Mouse (Mus musculus): ENCODE measurements around the gene Syn3.
"Not testable (repeated sequence)": the region's sequence is repeated elsewhere in the genome, so short reads cannot be mapped to it uniquely, and the experiment has no call there.

Gene Syn3

DNA sequence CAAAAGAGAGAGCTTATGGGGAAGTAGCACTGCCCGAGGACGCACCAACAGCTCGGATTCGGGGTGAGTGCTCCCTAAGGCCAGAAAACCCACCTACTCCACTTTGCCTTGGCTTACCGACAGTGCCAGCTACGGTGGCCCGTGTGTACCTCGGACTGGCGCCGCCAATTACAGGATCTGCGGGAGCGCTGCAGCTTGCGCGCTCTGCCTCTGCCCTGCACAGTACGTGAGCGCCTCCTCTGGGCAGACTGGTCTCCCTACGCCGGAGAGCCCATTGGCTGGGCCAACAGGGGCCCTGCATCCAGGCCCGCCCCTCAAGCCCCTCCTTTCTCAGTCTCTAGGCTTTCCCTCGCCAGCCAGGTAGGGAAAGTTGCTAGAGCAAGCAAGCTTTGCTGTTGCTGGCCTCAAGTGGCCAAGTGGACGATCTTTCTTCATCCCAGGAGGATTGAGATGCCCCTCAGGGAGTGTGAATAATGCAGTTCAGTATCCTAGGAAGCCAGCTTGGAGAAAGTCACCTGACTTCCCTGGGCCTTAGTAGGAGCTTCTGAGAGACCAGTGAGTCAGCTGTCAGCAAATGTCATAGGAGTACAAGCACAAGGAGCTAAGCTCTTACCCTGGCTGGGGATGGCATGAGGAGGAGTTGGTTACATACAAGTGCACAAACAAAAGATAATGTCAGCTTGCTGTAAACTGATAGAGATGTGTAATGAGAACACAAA is at the start of gene Syn3:
Syn3 (minus strand) TSS at position 224 of the 719 bp plus-strand sequence.
- DNase-seq (ENCODE audit: low spot score in 2 of 2): peak; percentile 85 to 94

DNA sequence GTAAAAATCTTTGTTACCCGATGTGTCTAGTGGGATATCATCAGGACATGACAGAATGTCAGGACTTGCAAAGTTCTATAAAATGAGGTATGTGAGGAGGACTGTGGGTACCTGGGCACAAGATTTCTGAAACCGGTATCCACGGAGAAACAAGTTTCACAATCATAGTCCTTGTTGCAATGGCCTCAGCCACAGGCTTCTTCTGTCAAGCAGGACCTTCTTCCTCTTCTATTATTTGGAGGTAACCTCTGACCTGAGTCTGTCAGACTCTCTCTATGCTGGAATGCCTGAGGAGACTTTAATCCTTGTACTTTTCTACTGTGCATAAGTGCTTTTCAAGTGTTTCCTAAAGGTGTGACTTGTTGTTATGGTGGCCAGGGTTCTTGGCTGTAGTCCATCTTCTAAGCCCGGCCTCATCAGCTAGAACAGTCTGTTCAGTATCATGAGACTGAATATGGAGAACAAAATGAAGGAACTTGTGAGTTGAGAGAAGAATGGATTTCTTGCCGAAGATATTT is 27.7 kb upstream of the Syn3 start:
- DNase-seq (ENCODE audit: low spot score in 2 of 2): not testable (repeated sequence)

DNA sequence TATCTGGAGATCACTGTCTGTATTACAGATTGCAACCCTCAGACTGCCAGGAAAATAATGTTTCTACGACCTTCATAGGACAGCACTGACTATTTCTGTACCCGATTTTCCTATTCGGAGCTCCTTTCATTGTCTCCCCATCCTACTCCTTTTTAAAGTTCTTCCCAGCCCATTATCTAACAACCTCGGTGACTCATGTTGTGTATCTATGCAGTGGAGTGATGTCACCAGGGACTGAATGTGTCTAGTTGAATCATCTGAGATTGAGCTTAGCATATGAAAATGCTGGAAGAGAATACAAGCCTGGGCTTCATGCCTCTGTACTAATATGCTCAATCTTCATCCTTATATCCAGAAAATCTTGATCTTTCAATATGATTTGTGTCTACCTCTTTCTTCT is 15.1 kb upstream of the Syn3 start:
- no peak for DNase-seq (ENCODE audit: low spot score in 2 of 2)

DNA sequence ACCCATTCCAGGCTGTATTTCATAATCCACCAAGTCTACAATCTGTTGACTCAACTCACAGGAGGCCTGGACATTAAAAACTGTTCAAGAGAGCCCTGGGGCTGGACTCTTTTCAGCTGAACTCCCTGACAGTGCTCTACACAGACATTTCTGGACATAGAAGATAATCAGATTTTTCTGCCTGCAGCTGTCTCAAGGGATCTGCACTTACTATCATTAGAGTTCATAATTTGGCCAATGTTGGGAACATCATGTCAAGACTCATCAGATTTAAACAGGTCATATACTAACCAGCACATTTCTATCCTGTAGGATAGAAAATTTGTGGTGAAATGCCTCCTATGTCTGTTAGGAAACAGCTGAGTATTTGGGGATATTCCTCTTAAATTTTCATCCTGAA is 12.2 kb upstream of the Syn3 start:
- DNase-seq (ENCODE audit: low spot score in 2 of 2): no peak

DNA sequence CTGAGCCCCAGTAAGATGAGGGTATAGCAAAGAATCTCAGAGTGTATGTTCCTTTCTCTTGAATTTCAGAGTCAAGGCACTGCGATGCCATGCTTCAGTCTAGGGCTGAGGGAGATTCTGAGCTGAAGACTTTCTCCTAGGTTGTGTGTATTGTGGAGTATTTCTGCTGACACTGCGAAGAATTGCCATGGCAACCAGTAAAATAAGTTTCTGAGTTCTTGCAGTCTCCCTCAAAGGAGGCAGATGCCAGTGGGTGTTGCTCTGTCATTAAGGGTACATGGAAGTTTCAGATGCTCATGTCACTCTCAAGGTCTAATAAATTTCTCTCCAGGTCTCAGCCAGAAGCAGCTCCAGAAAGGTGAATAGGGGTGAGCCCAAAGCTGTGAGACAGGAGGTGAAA is 3.4 kb upstream of the Syn3 start:
- no peak for DNase-seq (ENCODE audit: low spot score in 2 of 2)

DNA sequence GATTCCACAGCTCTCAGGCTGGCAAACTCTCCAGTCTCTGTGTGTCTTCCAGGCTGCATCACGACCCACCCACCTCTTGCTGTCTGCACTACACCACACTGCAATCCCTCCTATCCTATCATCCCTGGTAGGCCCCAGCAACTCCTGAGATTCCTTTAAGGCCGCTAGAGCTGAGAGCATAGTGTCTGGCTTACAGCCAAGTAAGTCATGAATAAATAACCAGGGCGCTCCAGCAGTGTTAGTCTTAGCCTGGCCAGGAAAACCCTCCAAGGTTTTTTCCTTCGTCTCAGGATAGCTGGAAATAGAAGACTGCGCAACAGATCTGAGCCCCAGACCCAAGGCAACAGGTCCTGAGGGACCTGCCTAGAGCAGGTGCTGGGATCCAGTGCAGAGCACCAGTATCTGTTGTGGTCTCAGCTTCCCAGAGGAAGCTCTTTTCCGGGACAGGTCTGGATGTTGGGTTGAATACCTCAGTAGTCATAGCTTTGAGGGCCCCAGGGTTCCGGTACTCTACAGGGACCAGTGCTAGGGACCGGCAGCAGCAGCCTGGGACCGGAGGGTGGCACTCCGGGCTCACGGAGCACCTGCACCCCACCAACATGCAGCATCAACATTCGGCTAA is 534 bp downstream of the Syn3 start:
- peak in 1 of 2 experiments; percentile 18 for DNase-seq (ENCODE audit: low spot score in 2 of 2)

DNA sequence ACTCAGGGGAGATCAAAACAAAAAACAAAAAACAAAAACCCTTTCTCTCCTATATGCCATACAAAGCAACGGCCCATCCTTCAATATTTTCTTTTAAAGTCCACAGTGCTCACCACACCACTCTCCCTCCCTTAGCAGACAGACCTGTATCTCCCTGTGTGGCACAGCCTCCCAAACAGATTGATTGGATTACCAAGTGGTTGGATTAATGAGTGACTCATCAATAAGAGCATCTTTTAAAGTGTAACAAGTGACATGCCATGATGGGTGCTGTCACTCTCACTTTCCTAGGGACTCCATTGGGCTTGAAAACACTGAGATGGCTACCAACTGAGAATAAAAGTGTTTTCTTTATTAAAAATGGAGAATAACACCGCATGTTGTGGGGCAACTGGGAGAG is 2.8 kb downstream of the Syn3 start:
- DNase-seq (ENCODE audit: low spot score in 2 of 2): no peak

DNA sequence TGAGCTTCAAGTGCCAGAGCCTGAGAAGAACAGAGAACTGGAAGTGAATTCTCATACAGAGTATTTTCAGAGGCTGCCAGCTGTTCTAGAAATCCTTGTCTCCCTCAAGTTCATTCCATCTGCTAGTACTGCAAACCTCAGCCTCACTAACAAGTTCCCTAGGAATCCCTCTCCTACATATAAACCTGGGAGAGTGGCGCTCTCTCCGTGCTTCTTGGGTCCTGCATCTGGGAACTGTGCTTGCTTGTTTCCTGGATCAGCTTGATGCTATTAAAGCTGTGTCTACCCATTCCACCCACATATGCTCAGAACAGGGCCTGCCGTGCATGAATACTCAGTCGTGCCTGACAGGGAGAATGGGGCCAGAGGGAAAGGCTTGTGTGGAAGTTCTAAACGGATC is 5.6 kb downstream of the Syn3 start:
- DNase-seq (ENCODE audit: low spot score in 2 of 2): no peak

DNA sequence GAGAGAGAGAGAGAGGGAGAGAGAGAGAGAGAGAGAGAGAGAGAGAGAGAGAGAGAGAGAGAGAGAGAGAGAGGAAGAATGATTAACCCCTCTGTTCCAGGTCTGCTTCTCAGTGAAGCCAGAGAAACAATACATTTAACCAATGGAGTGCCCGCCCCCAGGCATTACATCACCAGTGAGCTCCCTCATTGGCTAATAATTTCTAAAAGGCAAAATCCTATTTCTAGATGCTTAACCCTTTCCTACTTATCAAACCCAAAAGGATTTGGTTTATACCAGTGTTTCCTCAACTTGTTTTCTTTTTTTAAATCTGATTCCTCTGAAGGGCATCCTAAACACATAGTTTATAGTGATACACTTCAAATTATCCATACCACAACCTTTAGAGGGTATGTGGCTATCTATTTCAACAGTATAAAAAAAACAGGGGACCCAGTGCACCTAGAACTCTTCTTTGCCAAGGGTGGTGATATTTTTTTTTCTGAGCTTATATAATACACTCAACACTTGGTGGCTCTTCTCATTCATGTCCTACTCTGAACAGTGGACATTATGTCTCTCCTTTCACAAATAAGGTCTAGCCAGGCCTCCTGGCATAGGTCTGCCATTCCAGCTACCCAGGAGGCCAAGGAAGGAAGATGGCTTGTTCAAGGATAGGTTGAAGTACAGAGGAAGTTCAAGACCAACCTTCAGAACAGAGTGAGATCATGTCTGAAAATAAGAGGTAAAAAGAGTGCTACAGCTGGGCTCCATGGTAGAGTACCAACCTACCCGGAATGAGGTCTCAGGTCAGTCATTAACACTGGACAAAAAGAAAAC is 6.4 kb downstream of the Syn3 start:
- peak in 1 of 2 experiments; percentile 57 for DNase-seq (ENCODE audit: low spot score in 2 of 2)

DNA sequence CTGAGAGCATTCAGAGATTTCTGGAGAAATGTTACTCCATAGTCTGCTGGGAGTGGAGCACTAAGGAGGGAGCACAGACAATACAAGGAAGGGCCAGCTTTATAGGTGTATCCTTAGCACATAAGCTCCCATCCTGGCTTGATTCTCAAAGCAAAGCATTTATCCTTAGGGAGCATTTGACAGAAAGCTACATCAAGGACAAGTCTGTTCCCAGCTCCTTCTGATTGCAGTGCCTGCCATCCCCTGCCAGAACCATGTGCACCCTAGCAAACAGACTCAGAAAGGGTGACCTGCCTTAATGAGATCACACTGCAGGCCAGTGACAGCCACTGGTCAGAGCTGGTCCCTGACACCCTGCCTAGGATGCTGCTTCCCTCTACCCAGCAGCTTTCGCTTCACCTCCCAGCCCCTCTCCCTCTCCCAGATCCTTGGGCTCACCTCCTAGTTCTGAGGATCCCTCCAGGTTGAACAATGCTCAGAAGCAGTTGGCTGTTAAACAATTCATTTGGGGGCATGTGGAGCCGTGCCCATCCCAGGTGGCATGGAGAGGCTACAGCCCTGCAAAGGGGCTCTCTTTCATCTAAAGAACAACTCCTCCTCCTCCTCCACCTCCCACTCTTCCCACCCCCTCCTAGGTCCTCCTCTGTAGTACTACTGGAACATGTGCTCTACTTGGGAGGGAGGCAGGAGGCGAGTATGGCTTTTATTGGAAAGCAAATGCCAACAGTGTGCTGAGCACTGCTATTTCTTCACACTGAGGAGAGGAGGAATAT is 7.2 kb downstream of the Syn3 start:
- DNase-seq (ENCODE audit: low spot score in 2 of 2): peak in 1 of 2 experiments; percentile 28

DNA sequence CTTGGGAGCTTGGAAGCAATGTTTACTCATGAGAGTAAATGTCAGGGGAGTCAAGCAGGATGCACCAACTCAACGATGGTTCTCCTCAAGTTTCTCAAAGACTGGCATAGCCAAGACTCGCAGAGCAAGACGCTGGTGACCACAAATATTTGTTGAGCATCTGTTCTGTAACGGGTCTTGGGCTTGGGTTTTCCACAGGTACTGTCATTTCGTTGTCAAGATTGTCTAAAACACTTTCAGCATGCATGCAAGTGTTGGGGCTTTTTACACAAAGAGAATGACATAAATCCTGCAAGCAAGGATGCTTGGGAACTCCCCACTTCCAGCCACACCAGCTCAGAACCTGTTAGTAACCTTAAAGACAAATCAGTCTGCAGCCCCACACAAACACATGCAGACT is 10.2 kb downstream of the Syn3 start:
- DNase-seq (ENCODE audit: low spot score in 2 of 2): no peak

DNA sequence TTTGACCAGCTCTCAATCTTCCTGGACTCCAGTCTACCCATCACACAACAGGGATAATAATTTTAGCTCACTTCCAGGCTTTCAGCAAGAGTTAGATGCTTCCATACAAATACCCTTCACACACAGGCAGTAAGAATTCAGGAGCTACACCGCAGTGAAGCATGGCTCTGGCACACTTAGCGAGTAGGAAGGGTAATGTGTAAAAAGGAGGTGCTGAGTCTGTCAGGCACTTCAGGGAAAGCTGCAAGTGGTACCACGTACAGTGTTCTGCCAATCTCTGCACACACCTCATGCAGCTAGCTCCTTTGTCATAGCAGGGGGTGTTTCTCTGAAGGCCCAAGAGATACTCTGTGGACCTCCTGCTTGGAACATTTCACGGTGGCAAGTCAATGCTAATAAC is 12.7 kb downstream of the Syn3 start:
- no peak for DNase-seq (ENCODE audit: low spot score in 2 of 2)

DNA sequence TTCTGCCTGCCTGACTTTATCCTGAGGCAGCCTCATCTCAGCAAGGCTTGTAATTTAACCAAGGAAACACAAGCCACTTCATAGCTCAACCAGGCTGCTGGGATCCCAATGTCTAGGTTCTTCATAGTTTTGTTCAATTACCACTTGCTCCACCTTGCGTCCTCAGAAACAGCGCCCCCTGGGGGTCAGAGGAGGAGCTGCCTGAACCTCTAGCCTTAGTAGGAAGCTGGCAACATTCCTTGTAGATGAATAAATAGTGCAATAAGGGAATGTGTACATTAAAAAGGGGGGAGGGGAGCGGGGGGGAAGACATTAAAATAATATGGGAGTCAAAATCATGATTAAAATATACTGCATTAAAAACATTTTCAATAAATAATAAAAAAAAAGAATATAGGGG is 14.7 kb downstream of the Syn3 start:
- peak in 1 of 2 experiments; percentile 34 for DNase-seq (ENCODE audit: low spot score in 2 of 2)

DNA sequence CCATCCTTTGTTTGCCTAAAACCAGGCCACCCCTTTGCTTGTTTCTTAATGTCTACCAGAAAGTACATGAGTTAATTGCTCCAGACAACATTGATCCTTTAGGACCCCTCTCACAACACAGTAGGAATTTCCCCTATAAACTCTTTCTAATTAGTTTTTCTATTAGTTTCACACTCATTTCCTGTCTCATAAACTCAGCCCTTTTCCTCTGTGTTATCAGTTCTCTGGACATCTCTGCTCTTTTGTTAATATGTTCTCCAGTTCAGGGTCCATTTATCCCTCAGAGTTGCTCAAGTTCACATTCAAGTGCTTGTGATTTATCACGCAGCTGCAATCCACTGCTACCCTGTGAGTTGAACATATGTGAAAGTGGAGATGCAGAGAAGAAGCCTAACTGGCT is 16.2 kb downstream of the Syn3 start:
- no peak for DNase-seq (ENCODE audit: low spot score in 2 of 2)

DNA sequence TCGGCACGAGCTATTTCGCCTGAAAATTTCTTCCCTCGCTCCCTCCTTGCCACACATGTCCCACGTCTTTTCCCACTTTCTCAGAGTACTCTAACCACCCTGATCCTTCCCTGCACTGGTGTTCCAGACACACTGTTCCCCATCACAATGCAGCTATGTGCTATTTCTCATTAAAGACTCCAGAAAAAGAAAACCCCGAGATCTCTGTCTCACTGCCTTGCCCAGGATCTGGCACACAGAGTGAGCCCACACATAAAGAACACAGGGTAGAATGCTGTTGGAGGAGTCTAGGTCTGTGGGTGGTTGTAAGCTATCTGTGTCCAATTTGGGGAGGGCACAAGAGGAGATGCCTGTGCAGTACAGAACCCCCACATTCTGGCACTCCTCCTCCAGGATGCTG is 18.0 kb downstream of the Syn3 start:
- DNase-seq (ENCODE audit: low spot score in 2 of 2): no peak

DNA sequence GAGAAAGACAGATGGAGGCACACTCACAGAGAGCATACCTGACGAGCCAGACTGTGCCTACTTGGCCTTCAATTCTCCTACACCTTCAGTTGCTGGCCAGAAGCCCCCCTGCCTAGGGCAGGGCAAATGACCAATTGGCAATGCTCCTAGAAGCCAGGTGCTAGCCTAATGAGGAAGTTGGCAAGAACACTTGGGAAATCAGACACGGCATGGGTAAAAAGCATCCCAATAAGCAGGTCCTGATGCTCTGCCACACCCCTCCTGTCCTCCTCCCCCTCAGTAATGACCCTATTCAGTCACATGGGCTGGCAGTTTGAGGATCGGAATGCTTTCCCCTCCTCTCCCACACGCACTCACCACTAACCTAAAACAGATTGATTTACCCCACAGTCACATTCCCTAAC is 19.0 kb downstream of the Syn3 start:
- peak in 1 of 2 experiments; percentile 78 for DNase-seq (ENCODE audit: low spot score in 2 of 2)

DNA sequence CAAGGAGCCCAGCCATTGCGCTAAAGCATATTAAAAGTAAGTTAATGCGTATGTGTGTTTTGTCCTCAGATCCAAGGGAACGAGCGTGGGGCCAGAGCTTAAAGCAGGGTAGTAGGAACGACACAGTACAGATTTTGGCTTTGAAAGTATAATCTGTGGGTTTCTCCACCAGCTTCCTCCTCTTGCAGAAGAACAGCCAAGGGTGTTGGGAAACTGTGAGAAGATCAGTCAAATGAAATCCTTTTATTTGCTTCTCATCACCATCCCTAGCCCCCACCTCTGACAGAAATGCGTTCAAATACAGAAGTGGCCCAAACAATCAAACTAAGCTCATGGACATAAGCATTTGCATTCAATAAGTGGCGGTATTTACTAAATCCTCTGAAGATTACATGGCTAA is 22.0 kb downstream of the Syn3 start:
- DNase-seq (ENCODE audit: low spot score in 2 of 2): no peak

DNA sequence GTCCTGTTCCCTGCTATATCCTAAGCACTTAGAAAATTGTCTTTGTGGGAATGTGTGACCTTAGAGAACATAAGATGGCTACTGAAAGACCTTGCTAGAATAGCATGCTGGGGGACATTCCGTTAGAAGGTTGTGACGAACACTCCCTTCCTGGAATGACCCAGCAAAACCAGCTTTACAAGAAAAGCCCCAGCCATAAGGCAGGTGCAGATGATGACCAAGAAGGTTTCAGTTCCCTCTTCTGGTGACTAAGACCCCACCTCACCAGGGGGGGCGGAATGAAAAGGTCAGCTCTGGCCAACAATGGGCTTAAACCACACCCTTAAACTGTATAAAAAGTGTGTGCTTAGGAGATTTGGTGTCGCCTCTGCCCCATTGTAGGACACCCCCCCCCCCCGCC is 23.4 kb downstream of the Syn3 start:
- no peak for DNase-seq (ENCODE audit: low spot score in 2 of 2)

DNA sequence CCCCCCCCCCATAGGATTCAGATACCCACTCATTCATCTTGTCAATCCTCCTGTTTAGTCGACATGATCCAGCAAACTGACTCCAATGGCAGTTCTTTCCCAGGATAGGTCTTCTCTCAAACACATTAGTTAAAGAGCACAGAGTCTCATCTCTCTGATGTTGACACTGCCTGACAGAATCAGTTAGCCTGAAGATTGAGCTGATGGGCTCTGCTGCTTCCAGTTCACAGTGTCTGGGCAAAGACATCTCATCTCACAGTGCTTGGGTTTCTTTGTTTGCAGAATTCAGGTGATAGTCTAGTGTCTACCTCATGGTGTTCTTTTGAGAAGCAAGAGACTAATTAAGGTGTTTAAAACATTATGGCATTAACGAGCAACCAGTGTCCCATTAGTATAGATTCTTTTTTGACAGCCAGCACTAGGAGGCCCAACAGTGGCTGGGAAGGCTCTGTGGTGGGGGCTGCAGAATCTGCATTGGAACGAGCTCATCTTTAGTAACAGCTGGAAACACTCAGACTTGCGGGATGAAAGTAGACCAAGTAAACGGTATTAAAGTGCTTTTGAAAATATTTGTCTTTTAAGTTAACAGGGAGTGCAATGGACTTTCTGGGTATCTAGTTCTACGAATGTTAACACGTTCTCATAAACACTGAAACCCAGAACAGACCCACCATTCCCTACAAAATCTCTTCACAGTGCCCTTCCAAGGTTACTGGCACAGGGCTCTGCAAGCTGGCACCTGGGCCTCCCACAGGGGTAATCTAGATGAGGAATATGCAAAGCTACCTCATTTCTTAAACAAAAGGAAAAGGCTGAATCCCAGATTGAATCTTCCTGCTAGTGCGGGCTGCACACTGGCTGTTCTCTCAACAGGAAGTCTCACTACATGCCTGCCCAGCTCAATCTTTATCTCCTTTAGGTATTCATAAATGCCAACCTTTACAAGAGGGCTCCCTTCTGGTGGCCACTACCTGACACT is 24.2 kb downstream of the Syn3 start:
- no peak for DNase-seq (ENCODE audit: low spot score in 2 of 2)

DNA sequence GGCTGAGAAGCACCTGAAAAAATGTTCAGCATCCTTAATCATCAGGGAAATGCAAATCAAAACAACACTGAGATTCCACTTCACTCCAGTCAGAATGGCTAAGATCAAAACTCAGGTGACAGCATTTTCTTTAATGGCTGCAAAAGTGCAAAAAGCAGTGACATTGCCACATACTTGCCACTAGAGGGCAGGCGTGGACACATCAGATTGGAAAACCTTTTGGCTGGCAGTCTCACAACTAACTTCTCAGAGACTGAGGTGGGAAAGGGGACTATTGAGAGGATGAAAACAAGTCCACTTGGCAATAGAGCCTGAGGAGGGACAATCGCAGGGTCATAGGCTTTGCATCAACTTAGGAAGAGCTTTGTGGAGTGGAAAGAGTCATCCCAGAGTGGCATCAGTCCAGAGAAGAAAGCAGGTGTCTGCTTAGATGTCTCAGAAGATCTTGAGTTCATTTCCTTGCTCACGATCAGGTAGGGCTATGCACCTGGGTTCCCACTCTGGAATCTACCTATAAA is 25.0 kb downstream of the Syn3 start:
- peak in 1 of 2 experiments; percentile 42 for DNase-seq (ENCODE audit: low spot score in 2 of 2)

Data from cerebellum, postnatal 4 days (tissue).